In the genomic region with DNA sequence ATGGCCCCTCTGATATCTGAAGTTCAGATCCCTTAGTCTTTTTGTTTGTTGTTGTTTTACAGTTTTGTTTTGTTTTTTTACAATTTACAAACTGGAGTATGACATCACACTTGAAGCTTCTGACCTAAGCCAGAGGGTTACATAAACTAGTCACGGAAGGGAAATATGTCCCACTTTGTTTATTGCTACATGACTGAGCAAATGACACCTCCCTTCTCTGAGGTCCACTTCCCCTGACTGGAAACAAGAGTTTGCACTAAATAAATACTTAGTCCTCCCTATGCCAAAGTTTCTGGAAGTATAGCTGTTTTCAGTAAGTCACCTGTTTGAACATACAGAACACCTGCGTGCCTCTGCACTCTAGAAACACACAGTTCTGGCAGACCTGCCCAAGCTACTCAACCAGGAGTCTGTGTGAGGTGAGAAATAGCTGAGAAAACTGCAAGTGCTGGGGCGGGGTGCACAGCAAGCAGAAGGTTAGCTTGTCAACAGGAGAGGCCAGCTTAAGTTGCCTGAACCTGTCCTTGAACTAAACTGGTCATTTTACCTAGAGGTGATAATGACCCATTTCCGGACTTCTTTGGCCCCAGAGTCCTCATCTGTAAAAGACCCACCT, we compare ENCODE assay signal across 28 mouse cellular contexts. TPM values are rescaled to one million over a fixed set of nuclear protein-coding genes. Genes with fewer than 3 reads are reported as not detected.
DNase-seq lines count a peak whose midpoint lies in the region; ATAC-seq and TF ChIP-seq lines count a peak whose summit lies in the region.
"Had no signal": no experiment of that assay in that cellular context is flagged by ENCODE, and none has a peak within 500 bp of the region (broad histone marks: within the 10 kb centered on the region; RNA-seq: fewer than 3 reads in every experiment).

No protein-coding gene starts in this region.

- peak; percentile 75 for ATAC-seq in megakaryocyte, adult 5-6 weeks (ENCODE audit: poor library complexity, severe bottlenecking)
- ATAC-seq in stomach, postnatal 0 days (ENCODE audit: low FRiP score, low TSS enrichment) = no peak
- no peak for ATAC-seq in erythroblast, adult 5-6 weeks (replicated peaks; ENCODE audit: low FRiP score, poor library complexity, severe bottlenecking)
- ATAC-seq: forebrain, embryonic 13.5 days; forebrain, embryonic 16.5 days; hindbrain, embryonic 16.5 days had no signal

- no peaks in the 10 kb centered on the region for H3K4me1 ChIP-seq in heart, embryonic 10.5 days
- H3K4me1 ChIP-seq in stomach, postnatal 0 days (replicated peaks; ENCODE audit: control insufficient read depth, insufficient read depth) = no peaks in the 10 kb centered on the region
- H3K4me1 ChIP-seq: embryonic facial prominence, embryonic 12.5 days; embryonic facial prominence, embryonic 15.5 days; forebrain, embryonic 13.5 days; hindbrain, embryonic 10.5 days; hindbrain, embryonic 13.5 days had no signal

- DNase-seq in heart, embryonic 10.5 days (ENCODE audit: low spot score) = peak; percentile 47
- no peak for DNase-seq in heart, postnatal 25 days (ENCODE audit: low spot score)
- peak; percentile 18 for DNase-seq in lung, postnatal 36 days
- no peak for DNase-seq in lung, postnatal 25 days (ENCODE audit: low spot score)
- DNase-seq in stomach, postnatal 0 days (ENCODE audit: low spot score) = peak; percentile 13
- DNase-seq: adrenal gland, postnatal 10 days; adrenal gland, postnatal 36 days; B cell, adult 2 months; cerebellum, adult 18-20 months; cerebellum, adult 9-10 months; cerebellum, postnatal 14 days; gastrocnemius, postnatal 10 days; gastrocnemius, postnatal 36 days; heart, adult 18-20 months; heart, postnatal 36 days had no signal

- TF ChIP-seq EP300 in stomach, postnatal 0 days (optimal IDR thresholded peaks at IDR 0.05) = no peak

- H3K4me3 ChIP-seq in heart, embryonic 10.5 days = no peak overlapping the region
- no peak overlapping the region for H3K4me3 ChIP-seq in stomach, postnatal 0 days (ENCODE audit: low read depth, low read length)
- H3K4me3 ChIP-seq: embryonic facial prominence, embryonic 12.5 days; embryonic facial prominence, embryonic 15.5 days; erythroblast, embryonic 14.5 days; forebrain, embryonic 13.5 days; hindbrain, embryonic 10.5 days; hindbrain, embryonic 13.5 days had no signal

- H3K4me2 ChIP-seq in stomach, postnatal 0 days (replicated peaks; ENCODE audit: low read depth) = no peak overlapping the region
- H3K4me2 ChIP-seq: embryonic facial prominence, embryonic 12.5 days; embryonic facial prominence, embryonic 15.5 days; forebrain, embryonic 13.5 days; hindbrain, embryonic 13.5 days had no signal

- TF ChIP-seq CTCF in stomach, postnatal 0 days (IDR thresholded peaks at IDR 0.05; ENCODE audit: low read depth) = no peak

- intact Hi-C loops in heart, postnatal 25 days (cut with DNase I) = no loop called here

- H3K27me3 ChIP-seq in heart, embryonic 10.5 days (ENCODE audit: insufficient read depth, poor library complexity, severe bottlenecking) = no peaks in the 10 kb centered on the region
- H3K27me3 ChIP-seq in stomach, postnatal 0 days (ENCODE audit: control insufficient read depth, insufficient read depth, low read length) = no peaks in the 10 kb centered on the region
- H3K27me3 ChIP-seq: CH12.LX; embryonic facial prominence, embryonic 12.5 days; embryonic facial prominence, embryonic 15.5 days; forebrain, embryonic 13.5 days; hindbrain, embryonic 13.5 days; Patski had no signal

- no peak overlapping the region for H3K9ac ChIP-seq in stomach, postnatal 0 days (ENCODE audit: low read length)
- H3K9ac ChIP-seq: embryonic facial prominence, embryonic 12.5 days; embryonic facial prominence, embryonic 15.5 days; forebrain, embryonic 13.5 days; hindbrain, embryonic 13.5 days had no signal

- H3K36me3 ChIP-seq in heart, embryonic 10.5 days = 0 out of 2 replicates have a peak, but pooled peaks cover 3% of the 10 kb centered on the region
- no peaks in the 10 kb centered on the region for H3K36me3 ChIP-seq in stomach, postnatal 0 days (ENCODE audit: control insufficient read depth, insufficient read depth, low read length)
- H3K36me3 ChIP-seq: hindbrain, embryonic 13.5 days had no signal

- H3K9me3 ChIP-seq in heart, embryonic 10.5 days = no peaks in the 10 kb centered on the region
- H3K9me3 ChIP-seq in stomach, postnatal 0 days (ENCODE audit: control insufficient read depth, low read length) = no peaks in the 10 kb centered on the region
- H3K9me3 ChIP-seq: embryonic facial prominence, embryonic 12.5 days; embryonic facial prominence, embryonic 15.5 days; forebrain, embryonic 13.5 days; G1E; hindbrain, embryonic 10.5 days; hindbrain, embryonic 13.5 days had no signal

- H3K27ac ChIP-seq in heart, embryonic 10.5 days = no peak overlapping the region
- peak overlapping the region; percentile 45; the same call in 1 of the 2 replicates for H3K27ac ChIP-seq in stomach, postnatal 0 days (replicated peaks)
- H3K27ac ChIP-seq: embryonic facial prominence, embryonic 12.5 days; embryonic facial prominence, embryonic 15.5 days; forebrain, embryonic 13.5 days; hindbrain, embryonic 10.5 days; hindbrain, embryonic 13.5 days had no signal

- 80% methylated on average over 4 of the region's 4 CpGs for WGBS in heart, embryonic 10.5 days
- WGBS in stomach, postnatal 0 days = 74% methylated on average over 4 of the region's 4 CpGs

RNA-seq across cellular contexts. Expression of gene Dcun1d1, which starts 3.4 kb away (rescaled TPM):
- polyA plus RNA-seq in heart, embryonic 10.5 days (2016; fragmentation: Nextera tagmentation; extraction: Ambion mirVana) = 80.2 and 89.6 TPM in 2 replicates
- 10 to 100 TPM; 55.8 to 59.2 TPM for total RNA-seq in heart, postnatal 25 days (2021)
- total RNA-seq in megakaryocyte, adult 5-6 weeks (2015) = 131 and 137 TPM in 2 replicates
- total RNA-seq in megakaryocyte, adult 5-6 weeks (2017) = 154 and 189 TPM in 2 replicates
- polyA plus RNA-seq in stomach, postnatal 0 days (2015; fragmentation: Nextera tagmentation; extraction: Ambion mirVana) = 84.7 and 86.4 TPM in 2 replicates
- total RNA-seq in erythroblast, adult 5-6 weeks (2015; ENCODE audit: low replicate concordance) = 237 and 278 TPM in 2 replicates
- 289 and 306 TPM in 2 replicates for total RNA-seq in erythroblast, adult 5-6 weeks (2017; ENCODE audit: low replicate concordance)

RNA-seq across cellular contexts. Expression of gene Mccc1, which starts 59.9 kb away (rescaled TPM):
- 45.5 and 48.9 TPM in 2 replicates for polyA plus RNA-seq in heart, embryonic 10.5 days (2016; fragmentation: Nextera tagmentation; extraction: Ambion mirVana)
- 10 to 100 TPM; 79.4 to 87.1 TPM for total RNA-seq in heart, postnatal 25 days (2021)
- total RNA-seq in megakaryocyte, adult 5-6 weeks (2015) = 14.4 and 17.9 TPM in 2 replicates
- total RNA-seq in megakaryocyte, adult 5-6 weeks (2017) = 5.0 and 5.5 TPM in 2 replicates
- polyA plus RNA-seq in stomach, postnatal 0 days (2015; fragmentation: Nextera tagmentation; extraction: Ambion mirVana) = 19.6 and 24.8 TPM in 2 replicates
- total RNA-seq in erythroblast, adult 5-6 weeks (2015; ENCODE audit: low replicate concordance) = 2.1 and 11.3 TPM in 2 replicates
- 2.1 and 7.3 TPM in 2 replicates for total RNA-seq in erythroblast, adult 5-6 weeks (2017; ENCODE audit: low replicate concordance)

Comparison
In these comparisons a context has a peak if more than half of its experiments do, and no peak if none do; other contexts are left out.
1. DNase-seq: peak in heart, embryonic 10.5 days (single experiment), lung, postnatal 36 days (single experiment) and stomach, postnatal 0 days (single experiment); none in heart, postnatal 25 days (single experiment) and lung, postnatal 25 days (single experiment).
2. RNA of gene Mccc1, which starts 59.9 kb away (total RNA-seq): 79.4 to 87.1 TPM in heart, postnatal 25 days; 5.0 to 17.9 TPM in megakaryocyte, adult 5-6 weeks and 2.1 to 11.3 TPM in erythroblast, adult 5-6 weeks; every median in the first group is over 4 times any median in the second.